Mouse (Mus musculus): ENCODE data around the gene Slc27a2. TPM values are rescaled to one million over a fixed set of nuclear protein-coding genes. Genes with fewer than 3 reads are reported as not detected.

Slc27a2 gene
- polyA plus RNA-seq, 1 experiment from 2014 or later: 1.3 TPM

DNA sequence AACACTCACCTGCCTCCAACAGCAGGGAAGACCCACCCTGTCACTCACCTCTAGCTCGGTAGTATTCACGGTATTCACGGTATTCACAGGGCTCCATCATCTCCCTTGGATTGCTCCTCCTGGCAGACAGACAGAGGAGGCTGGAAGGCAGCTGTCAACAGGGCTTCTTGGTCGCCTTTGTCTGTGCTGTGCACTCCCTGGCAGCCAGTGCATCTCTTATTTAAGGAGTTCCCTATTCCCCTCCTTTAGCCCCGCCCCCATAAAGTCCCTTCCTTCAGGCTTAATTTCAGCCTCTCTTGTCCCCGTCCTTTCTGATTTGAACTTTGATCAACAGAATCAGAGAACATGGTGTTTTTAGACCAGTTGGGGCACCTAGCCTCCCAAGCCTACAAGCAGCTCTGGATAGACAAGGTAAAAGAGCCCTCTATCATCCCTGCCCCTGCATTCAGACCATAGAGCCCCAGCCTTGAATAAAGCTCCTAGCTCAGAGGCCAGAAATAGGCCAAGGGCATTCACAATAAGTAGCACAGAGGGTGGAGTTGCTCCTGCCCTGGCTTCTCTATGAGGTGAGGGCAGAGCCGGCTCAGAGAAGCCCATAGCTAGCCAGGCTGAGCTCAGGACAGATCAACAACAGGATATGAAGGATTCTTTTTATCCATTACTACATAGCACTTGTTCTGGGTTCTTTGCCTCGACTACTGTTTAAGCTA is 66.4 kb downstream of the Slc27a2 start:
- Histone ChIP-seq H3K4me2 (no peak overlapping the region; the same call in 1 of the 2 replicates), H3K36me3 (no peaks in the 10 kb centered on the region), H3K4me1 (no peaks in the 10 kb centered on the region), H3K9ac (no peak overlapping the region), H3K9me3 (no peaks in the 10 kb centered on the region), H3K4me3 (no peak overlapping the region), H3K27me3 (no peaks in the 10 kb centered on the region), H3K27ac (no peak overlapping the region)
- 22% methylated on average over 8 of the region's 8 CpGs for WGBS
- no peak for ATAC-seq (ENCODE audit: borderline replicate concordance, extremely low read depth, low FRiP score, low TSS enrichment)

DNA sequence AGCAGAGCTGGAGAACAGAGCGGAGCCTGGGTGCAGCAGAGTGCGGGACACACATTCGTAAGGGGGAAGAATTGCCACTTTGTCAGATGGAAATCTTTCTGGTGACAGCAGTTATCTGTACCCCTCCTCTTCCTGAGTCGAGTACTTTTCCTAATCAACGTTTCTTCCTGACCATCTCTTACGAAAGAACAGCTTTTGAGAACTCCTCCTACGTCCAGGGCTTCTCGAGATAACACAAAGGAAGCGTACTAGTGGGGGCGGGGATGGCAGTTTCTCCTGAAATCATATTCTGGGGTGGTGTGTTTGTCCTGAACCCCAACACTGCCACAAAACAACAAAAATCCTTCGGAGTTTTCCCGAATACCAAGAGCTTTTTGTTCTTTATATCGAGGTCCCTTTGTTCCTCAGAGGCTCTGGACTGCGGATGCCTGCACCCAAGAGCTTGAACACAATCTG is 67.1 kb downstream of the Slc27a2 start, which contains the start of gene Hdc:
TSS of gene Hdc (minus strand) at position 51 of the 456 bp plus-strand sequence.
- WGBS: 49% methylated on average over 14 of the region's 14 CpGs
- Histone ChIP-seq H3K9ac (no peak within 1 kb of the TSS), H3K4me3 (no peak within 1 kb of the TSS), H3K36me3 (no peaks in the 10 kb centered on the region), H3K4me2 (no peak within 1 kb of the TSS; the same call in 1 of the 2 replicates), H3K27me3 (no peaks in the 10 kb centered on the region), H3K27ac (no peak within 1 kb of the TSS), H3K4me1 (no peaks in the 10 kb centered on the region), H3K9me3 (no peaks in the 10 kb centered on the region)
- ATAC-seq (ENCODE audit: borderline replicate concordance, extremely low read depth, low FRiP score, low TSS enrichment): no peak

DNA sequence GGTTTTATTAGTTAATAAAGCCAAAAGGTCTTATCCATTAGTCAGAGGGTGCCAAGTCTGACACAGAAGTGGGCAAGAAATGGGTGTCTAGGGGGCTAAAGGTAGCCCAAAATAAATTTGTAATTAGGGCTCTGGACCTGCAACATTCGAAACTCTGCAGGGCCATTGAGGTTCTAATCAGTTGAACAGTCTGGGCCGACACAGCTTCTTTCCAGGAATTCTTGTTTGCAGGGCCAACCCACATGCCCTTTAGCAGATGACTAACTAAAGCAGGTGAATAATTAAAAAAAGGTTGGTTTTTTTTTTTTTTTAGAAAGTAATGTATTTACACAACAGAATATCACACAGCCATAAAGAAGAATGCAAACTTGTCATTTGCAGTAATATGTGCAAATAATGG is 70.2 kb downstream of the Slc27a2 start:
- H3K9me3 ChIP-seq: no peaks in the 10 kb centered on the region
- no peak for ATAC-seq (ENCODE audit: borderline replicate concordance, extremely low read depth, low FRiP score, low TSS enrichment)
- WGBS: 82% methylated on average over 2 of the region's 2 CpGs
- no peaks in the 10 kb centered on the region for H3K4me1 ChIP-seq
- no peaks in the 10 kb centered on the region for H3K27me3 ChIP-seq
- no peak overlapping the region for H3K4me2 ChIP-seq
- H3K9ac ChIP-seq: no peak overlapping the region
- H3K36me3 ChIP-seq: no peaks in the 10 kb centered on the region
- no peak overlapping the region for H3K27ac ChIP-seq
- no peak overlapping the region for H3K4me3 ChIP-seq

DNA sequence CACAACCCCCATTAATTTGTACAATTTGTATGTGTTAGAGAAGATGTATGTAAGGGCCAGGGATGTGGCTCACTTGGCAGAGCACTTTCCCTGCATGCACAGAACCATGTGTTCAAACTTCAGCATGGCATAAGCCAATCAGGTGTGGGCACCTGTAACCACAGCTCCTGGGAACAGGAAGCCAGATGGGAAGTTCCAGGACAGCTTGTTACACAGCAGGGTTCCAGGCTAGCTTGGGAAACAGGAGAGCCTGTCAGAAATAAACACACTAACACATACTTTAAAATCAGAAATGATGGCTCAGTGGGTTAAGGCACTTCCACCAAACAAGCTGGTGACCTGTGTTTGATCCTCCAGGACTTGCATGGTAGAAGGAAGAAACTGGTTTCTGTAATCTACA is 70.9 kb downstream of the Slc27a2 start:
- Histone ChIP-seq H3K4me2 (no peak overlapping the region), H3K27me3 (no peaks in the 10 kb centered on the region), H3K4me3 (no peak overlapping the region), H3K36me3 (peaks cover 5% of the 10 kb centered on the region; the same call in 1 of the 2 replicates), H3K4me1 (no peaks in the 10 kb centered on the region), H3K27ac (no peak overlapping the region), H3K9me3 (no peaks in the 10 kb centered on the region), H3K9ac (no peak overlapping the region)
- ATAC-seq (ENCODE audit: borderline replicate concordance, extremely low read depth, low FRiP score, low TSS enrichment): no peak

DNA sequence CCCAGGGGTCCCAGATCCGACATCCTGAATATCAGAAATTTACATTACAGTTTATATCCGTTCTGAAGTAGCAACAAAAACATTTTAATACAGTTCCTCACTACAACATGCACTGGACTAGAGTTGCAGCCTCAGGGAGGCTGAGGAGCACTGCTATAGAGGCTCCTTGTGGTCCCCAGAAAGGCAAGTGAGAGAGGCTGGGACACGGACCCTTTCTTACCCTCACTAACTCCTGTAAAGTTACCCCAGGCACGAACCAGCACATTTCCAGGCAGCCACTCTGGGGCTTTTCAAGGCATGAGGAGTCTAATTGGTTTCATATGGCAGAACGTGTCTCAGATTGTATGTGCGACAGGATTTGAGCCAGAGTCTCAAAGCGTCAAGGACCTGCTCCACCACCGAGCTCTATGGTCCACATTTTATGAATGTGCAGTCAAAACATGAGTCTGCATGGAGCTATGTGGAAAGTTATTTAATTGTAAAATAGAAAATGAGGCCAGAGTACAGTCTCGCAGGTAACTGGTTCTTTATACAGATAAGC is 76.3 kb downstream of the Slc27a2 start:
- no peak overlapping the region for H3K4me2 ChIP-seq
- H3K4me3 ChIP-seq: no peak overlapping the region
- no peaks in the 10 kb centered on the region for H3K9me3 ChIP-seq
- H3K36me3 ChIP-seq: peaks cover 23% of the 10 kb centered on the region; the same call in 1 of the 2 replicates
- no peak overlapping the region for H3K27ac ChIP-seq
- H3K27me3 ChIP-seq: no peaks in the 10 kb centered on the region
- 74% methylated on average over 9 of the region's 9 CpGs for WGBS
- ATAC-seq (ENCODE audit: borderline replicate concordance, extremely low read depth, low FRiP score, low TSS enrichment): no peak
- no peaks in the 10 kb centered on the region for H3K4me1 ChIP-seq
- no peak overlapping the region for H3K9ac ChIP-seq

DNA sequence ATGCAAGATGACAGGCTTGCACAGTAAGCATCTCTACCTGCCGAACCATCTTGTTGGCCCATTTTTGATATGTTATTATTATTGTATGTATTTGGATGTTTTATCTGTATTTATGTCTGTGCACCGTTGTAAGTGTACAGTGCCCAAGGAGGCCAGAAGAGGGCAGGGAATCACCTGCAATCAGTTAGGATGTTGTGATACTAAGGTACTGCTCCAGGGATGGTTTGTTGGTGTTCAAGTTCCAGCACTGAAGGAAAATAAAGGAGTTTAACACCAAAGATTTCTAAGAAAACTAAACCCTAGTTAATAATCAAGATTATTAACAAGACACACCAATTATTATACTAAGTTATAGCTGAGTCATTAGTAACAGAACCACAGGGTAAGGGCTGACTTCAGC is 81.0 kb downstream of the Slc27a2 start:
- H3K4me3 ChIP-seq: no peak overlapping the region
- no peaks in the 10 kb centered on the region for H3K27me3 ChIP-seq
- no peaks in the 10 kb centered on the region for H3K4me1 ChIP-seq
- no peak overlapping the region for H3K9ac ChIP-seq
- H3K9me3 ChIP-seq: no peaks in the 10 kb centered on the region
- H3K4me2 ChIP-seq: no peak overlapping the region
- no peak overlapping the region for H3K27ac ChIP-seq
- ATAC-seq (ENCODE audit: borderline replicate concordance, extremely low read depth, low FRiP score, low TSS enrichment): no peak
- H3K36me3 ChIP-seq: peaks cover 26% of the 10 kb centered on the region; the same call in 1 of the 2 replicates
- 78% methylated on average over 2 of the region's 2 CpGs for WGBS

DNA sequence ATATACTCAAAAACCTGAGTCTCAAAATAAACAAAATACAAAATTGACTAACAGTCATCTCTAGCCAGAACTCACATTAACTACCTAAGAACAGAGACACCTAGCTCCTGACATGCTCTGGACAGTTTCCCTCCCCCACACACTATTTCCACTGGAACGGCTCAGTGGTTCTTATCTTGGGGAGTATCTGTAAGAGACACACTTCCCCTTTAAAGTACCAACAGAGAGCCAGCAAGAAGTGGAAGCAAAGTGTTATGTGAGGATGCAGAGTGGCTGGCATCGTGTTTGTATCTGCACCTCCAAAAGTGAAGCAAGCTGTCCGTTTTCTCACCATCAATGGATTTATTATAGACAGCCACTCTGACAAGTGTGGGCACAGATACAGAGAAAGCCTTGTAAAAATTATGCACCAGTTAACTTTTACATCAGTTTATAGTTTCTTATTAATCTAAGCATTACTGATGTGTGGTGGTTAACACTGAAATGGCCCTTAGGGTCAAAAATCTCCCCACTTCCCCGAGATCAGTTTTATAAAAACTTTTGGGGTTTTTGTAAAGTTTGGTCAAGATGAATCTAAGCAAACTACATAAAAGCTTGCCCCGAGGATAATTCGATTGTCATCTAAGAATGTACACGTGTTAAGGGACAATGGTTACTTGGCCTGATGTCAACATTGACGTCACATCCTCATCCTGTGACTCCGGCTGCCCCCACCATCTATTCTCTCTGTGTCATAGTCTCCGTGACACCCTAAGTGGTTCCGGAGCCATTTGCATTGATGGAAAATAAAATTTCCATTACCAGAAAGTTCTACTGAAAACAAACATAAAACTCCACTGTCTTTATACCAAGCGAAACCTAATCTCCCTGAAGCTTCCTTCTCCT is 84.0 kb downstream of the Slc27a2 start:
- H3K36me3 ChIP-seq: peaks cover 34% of the 10 kb centered on the region
- no peak overlapping the region for H3K27ac ChIP-seq
- H3K27me3 ChIP-seq: no peaks in the 10 kb centered on the region
- no peaks in the 10 kb centered on the region for H3K9me3 ChIP-seq
- WGBS: 69% methylated on average over 12 of the region's 12 CpGs
- no peak overlapping the region for H3K9ac ChIP-seq
- H3K4me2 ChIP-seq: no peak overlapping the region
- ATAC-seq (ENCODE audit: borderline replicate concordance, extremely low read depth, low FRiP score, low TSS enrichment): no peak
- no peaks in the 10 kb centered on the region for H3K4me1 ChIP-seq
- H3K4me3 ChIP-seq: no peak overlapping the region

Other genes starting within 250 kb of the Slc27a2 start
- 0.78 and 1.2 TPM in 2 replicates for gene Atp8b4, start 51.7 kb upstream of the Slc27a2 start, polyA plus RNA-seq (2015; fragmentation: Nextera tagmentation; extraction: Ambion mirVana)
- gene Hdc, start 66.9 kb downstream of the Slc27a2 start, polyA plus RNA-seq (2015; fragmentation: Nextera tagmentation; extraction: Ambion mirVana): 5.4 and 7.4 TPM in 2 replicates
- gene Gabpb1, start 123.9 kb downstream of the Slc27a2 start, polyA plus RNA-seq (2015; fragmentation: Nextera tagmentation; extraction: Ambion mirVana): 61.8 and 62.0 TPM in 2 replicates
- 40.8 and 44.1 TPM in 2 replicates for gene Usp8, start 154.9 kb downstream of the Slc27a2 start, polyA plus RNA-seq (2015; fragmentation: Nextera tagmentation; extraction: Ambion mirVana)
- gene Usp50, start 231.1 kb downstream of the Slc27a2 start, polyA plus RNA-seq (2015; fragmentation: Nextera tagmentation; extraction: Ambion mirVana): 2.1 and 2.3 TPM in 2 replicates